Mouse (Mus musculus) testis, adult 2 months (tissue): ENCODE measurements around the gene Cnot10.
A peak's percentile ranks its signal among the peaks of the same experiment; 100 is the strongest.

Experiments used
- CTCF ChIP-seq: fragments of 200-500 bp; IDR thresholded peaks from 2 replicates; pipeline ENCODE4 v1.5.1; 2012; ENCODE audit warnings: low read depth, mild to moderate bottlenecking, inconsistent platforms, low read length, moderate library complexity; ENCODE audit not compliant: control insufficient read depth, insufficient read depth, insufficient replicate concordance
- POLR2A ChIP-seq: fragments of 200-500 bp; IDR thresholded peaks from 2 replicates; pipeline ENCODE4 v1.6.1; 2012; ENCODE audit warnings: low read depth, mild to moderate bottlenecking, inconsistent platforms, low read length, moderate library complexity; ENCODE audit not compliant: control insufficient read depth

- TF ChIP-seq CTCF, result no peak
- TF ChIP-seq POLR2A, result peak; percentile 94
These were observed 48.4 kb upstream of the Cnot10 start, which contains the start of gene Dync1li1 for GRCm38 (mm10) chr9:114688252-114688952.
